ENCODE assay signal across 1 mouse cellular context in the genomic region with DNA sequence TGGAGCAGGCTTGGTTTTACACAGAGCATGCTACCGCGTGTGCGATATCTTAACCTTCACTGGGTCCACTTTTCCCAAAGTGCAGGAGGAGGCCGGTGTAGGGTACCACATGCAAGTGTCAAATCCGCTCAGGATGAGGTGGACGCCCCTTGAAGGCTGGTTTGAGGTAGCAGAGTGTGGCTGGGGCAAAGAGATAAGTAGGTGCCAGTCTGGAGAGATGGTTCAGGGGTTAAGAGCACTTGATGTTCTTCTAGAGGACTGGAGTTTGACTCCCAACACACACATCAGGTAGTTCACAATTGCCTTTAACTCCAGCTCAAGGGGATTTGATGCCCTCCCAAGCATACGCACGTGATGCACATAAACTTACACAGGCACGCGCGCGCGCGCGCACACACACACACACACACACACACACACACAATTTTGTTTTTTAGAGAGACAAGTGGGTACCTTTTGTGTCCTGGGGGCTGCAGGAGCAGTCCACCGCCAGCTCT.
A peak's percentile ranks its signal among the peaks of the same experiment; 100 is the strongest.
TF ChIP-seq lines count a peak whose summit lies in the region.

No protein-coding gene starts in this region.

TF ChIP-seq in MEL, 35 proteins besides CTCF, POLR2A, EP300 and RAD21 (continued from another document):
- TF ChIP-seq MYC (IDR thresholded peaks at IDR 0.05; ENCODE audit: low read depth, low read length) = no peak
- TF ChIP-seq MYB (IDR thresholded peaks at IDR 0.05; ENCODE audit: low read depth, low read length) = no peak
- TF ChIP-seq POLR2AphosphoS2 (IDR thresholded peaks at IDR 0.05; ENCODE audit: low read length) = no peak
- peak; percentile 23; the same call in 1 of the 2 replicates for TF ChIP-seq MXI1 (IDR thresholded peaks at IDR 0.05; ENCODE audit: low read depth, low read length)
- TF ChIP-seq SMC3 (IDR thresholded peaks at IDR 0.05; ENCODE audit: low read depth, low read length) = no peak
- TF ChIP-seq SIN3A (IDR thresholded peaks at IDR 0.05; ENCODE audit: low read length) = no peak
- TF ChIP-seq ZC3H11A (IDR thresholded peaks at IDR 0.05; ENCODE audit: low read depth, low read length) = no peak
- TF ChIP-seq GABPA (IDR thresholded peaks at IDR 0.05; ENCODE audit: low read depth, low read length) = no peak
- no peak for TF ChIP-seq RCOR1 (IDR thresholded peaks at IDR 0.05; ENCODE audit: low read depth, low read length)
- TF ChIP-seq HCFC1 (IDR thresholded peaks at IDR 0.05; ENCODE audit: low read depth, low read length) = no peak
